ENCODE assay signal across 25 mouse cellular contexts in genomic region chr1:97650553-97651123, GRCm38 (mm10). TPM values are rescaled to one million over a fixed set of nuclear protein-coding genes. Genes with fewer than 3 reads are reported as not detected.
DNase-seq lines count a peak whose midpoint lies in the region; ATAC-seq and TF ChIP-seq lines count a peak whose summit lies in the region.
"Had no signal": no experiment of that assay in that cellular context is flagged by ENCODE, and none has a peak within 500 bp of the region (broad histone marks: within the 10 kb centered on the region; RNA-seq: fewer than 3 reads in every experiment).

No protein-coding gene starts in this region.

- H3K4me2 ChIP-seq in liver, embryonic 11.5 days: no peak overlapping the region
- H3K4me2 ChIP-seq in liver, embryonic 13.5 days: peak overlapping the region; percentile 37
- H3K4me2 ChIP-seq: forebrain, embryonic 13.5 days; heart, embryonic 13.5 days; hindbrain, embryonic 14.5 days; midbrain, embryonic 11.5 days; neural tube, embryonic 15.5 days; stomach, embryonic 15.5 days had no signal

- 0 out of 2 replicates have a peak, but pooled peaks have one; percentile 42 for ATAC-seq in liver, embryonic 11.5 days (replicated peaks; ENCODE audit: low FRiP score)
- peak; percentile 60 for ATAC-seq in liver, embryonic 13.5 days (ENCODE audit: low read depth)

- H3K9ac ChIP-seq in liver, embryonic 11.5 days (ENCODE audit: low read depth, low read length): no peak overlapping the region
- H3K9ac ChIP-seq in liver, embryonic 13.5 days: peak overlapping the region; percentile 43; the same call in 1 of the 2 replicates
- H3K9ac ChIP-seq: forebrain, embryonic 13.5 days; heart, embryonic 13.5 days; hindbrain, embryonic 14.5 days; neural tube, embryonic 15.5 days; stomach, embryonic 15.5 days had no signal

- no peak overlapping the region for H3K27ac ChIP-seq in liver, embryonic 11.5 days (ENCODE audit: low read depth, low read length)
- peak overlapping the region; percentile 74 for H3K27ac ChIP-seq in liver, embryonic 13.5 days
- no peak overlapping the region for H3K27ac ChIP-seq in kidney, adult 2 months (ENCODE audit: insufficient read depth, low read depth, low read length)
- H3K27ac ChIP-seq: forebrain, embryonic 13.5 days; heart, embryonic 13.5 days; hindbrain, embryonic 14.5 days; macrophage; neural tube, embryonic 15.5 days; stomach, embryonic 15.5 days had no signal

- TF ChIP-seq CTCF in kidney, adult 2 months (conservative IDR thresholded peaks at IDR 0.05; ENCODE audit: insufficient read depth, insufficient read length, low read depth, low read length): no peak

- H3K9me3 ChIP-seq in liver, embryonic 11.5 days (ENCODE audit: control insufficient read depth, low read length): no peaks in the 10 kb centered on the region
- H3K9me3 ChIP-seq in liver, embryonic 13.5 days (replicated peaks): no peaks in the 10 kb centered on the region
- H3K9me3 ChIP-seq: forebrain, embryonic 13.5 days; heart, embryonic 13.5 days; neural tube, embryonic 15.5 days; stomach, embryonic 15.5 days had no signal

- no peak for DNase-seq in liver, embryonic 11.5 days (ENCODE audit: low spot score)
- DNase-seq in liver: no peak
- DNase-seq in brain, adult 2 months (ENCODE audit: low read depth, low spot score): peak; percentile 67
- no peak for DNase-seq in liver, embryonic 13.5 days
- DNase-seq in telencephalon, adult 2 months (ENCODE audit: low read depth, low spot score): peak; percentile 73
- DNase-seq in kidney, postnatal 14 days: no peak
- no peak for DNase-seq in kidney, adult 2 months
- DNase-seq: adrenal gland, postnatal 10 days; cerebellum, adult 11 months; cerebellum, postnatal 10 days; gastrocnemius, postnatal 10 days; heart, adult 18-20 months; kidney, adult 8-10 months; kidney, postnatal 10 days; layer of hippocampus, postnatal 36 days; right cerebral cortex, adult 18-20 months; thymus, adult 2 months; thymus, postnatal 4 days had no signal

- no peak for TF ChIP-seq POLR2A in kidney, adult 2 months (IDR thresholded peaks at IDR 0.05; ENCODE audit: low read depth, low read length)

- H3K4me3 ChIP-seq in liver, embryonic 11.5 days (ENCODE audit: low read depth, low read length): no peak overlapping the region
- H3K4me3 ChIP-seq in liver, embryonic 13.5 days (replicated peaks): peak overlapping the region; percentile 6; the same call in 1 of the 2 replicates
- H3K4me3 ChIP-seq in kidney, adult 2 months (ENCODE audit: insufficient read depth, low read depth, low read length): no peak overlapping the region
- H3K4me3 ChIP-seq: forebrain, embryonic 13.5 days; heart, embryonic 13.5 days; neural tube, embryonic 15.5 days; stomach, embryonic 15.5 days had no signal

- WGBS in liver, embryonic 11.5 days: 67% methylated on average over 3 of the region's 3 CpGs
- 70% methylated on average over 3 of the region's 3 CpGs for WGBS in liver, embryonic 13.5 days (ENCODE audit: insufficient replicate concordance)
- 64% methylated on average over 3 of the region's 3 CpGs for WGBS in kidney, adult 2 months

- H3K4me1 ChIP-seq in liver, embryonic 11.5 days (replicated peaks; ENCODE audit: control insufficient read depth, insufficient read depth, low read length): peaks cover 4% of the 10 kb centered on the region
- peaks cover 63% of the 10 kb centered on the region for H3K4me1 ChIP-seq in liver, embryonic 13.5 days (replicated peaks)
- H3K4me1 ChIP-seq in kidney, adult 2 months (ENCODE audit: control insufficient read depth, insufficient read depth, low read length): peaks cover 34% of the 10 kb centered on the region

- no peaks in the 10 kb centered on the region for H3K27me3 ChIP-seq in liver, embryonic 11.5 days (replicated peaks; ENCODE audit: control insufficient read depth, insufficient read depth, low read length)
- H3K27me3 ChIP-seq in liver, embryonic 13.5 days: no peaks in the 10 kb centered on the region
- H3K27me3 ChIP-seq in kidney, adult 2 months (replicated peaks; ENCODE audit: control insufficient read depth, insufficient read depth, low read length): no peaks in the 10 kb centered on the region
- H3K27me3 ChIP-seq: forebrain, embryonic 13.5 days; heart, embryonic 13.5 days; neural tube, embryonic 15.5 days; stomach, embryonic 15.5 days had no signal

- H3K36me3 ChIP-seq in liver, embryonic 11.5 days (ENCODE audit: control insufficient read depth, insufficient read depth, low read length): peaks cover 8% of the 10 kb centered on the region
- H3K36me3 ChIP-seq in liver, embryonic 13.5 days: peaks cover 76% of the 10 kb centered on the region
- H3K36me3 ChIP-seq in kidney, adult 2 months (ENCODE audit: control insufficient read depth, insufficient read depth, low read length): no peaks in the 10 kb centered on the region
- H3K36me3 ChIP-seq: stomach, embryonic 15.5 days had no signal

RNA-seq across cellular contexts. Expression of gene D1Ertd622e, which starts 11.2 kb away (rescaled TPM):
- polyA plus RNA-seq in liver, embryonic 11.5 days (2014; fragmentation: Nextera tagmentation; extraction: Ambion mirVana): 37.8 and 43.3 TPM in 2 replicates
- polyA plus RNA-seq in liver, embryonic 13.5 days (2015; fragmentation: Nextera tagmentation; extraction: Ambion mirVana): 40.9 and 51.1 TPM in 2 replicates
- polyA plus RNA-seq in kidney, adult 2 months (2012; rRNA removed): 21.2 and 22.8 TPM in 2 replicates

Comparison
In these comparisons a context has a peak if more than half of its experiments do, and no peak if none do; other contexts are left out.
1. DNase-seq: peak in brain, adult 2 months (single experiment) and telencephalon, adult 2 months (single experiment); none in liver, embryonic 11.5 days (single experiment), liver (single experiment), liver, embryonic 13.5 days (single experiment), kidney, postnatal 14 days (single experiment) and kidney, adult 2 months (single experiment).